Mouse (Mus musculus): ENCODE data around the gene Osmr.
A peak's percentile ranks its signal among the peaks of the same experiment; 100 is the strongest.
"Not testable (repeated sequence)": the region's sequence is repeated elsewhere in the genome, so short reads cannot be mapped to it uniquely, and the experiment has no call there.

Osmr gene

GRCm38 (mm10) chr15:6861617-6862016 is 13.2 kb downstream of the Osmr start:
- DNase-seq (ENCODE audit: low read depth, low spot score): no peak

DNA sequence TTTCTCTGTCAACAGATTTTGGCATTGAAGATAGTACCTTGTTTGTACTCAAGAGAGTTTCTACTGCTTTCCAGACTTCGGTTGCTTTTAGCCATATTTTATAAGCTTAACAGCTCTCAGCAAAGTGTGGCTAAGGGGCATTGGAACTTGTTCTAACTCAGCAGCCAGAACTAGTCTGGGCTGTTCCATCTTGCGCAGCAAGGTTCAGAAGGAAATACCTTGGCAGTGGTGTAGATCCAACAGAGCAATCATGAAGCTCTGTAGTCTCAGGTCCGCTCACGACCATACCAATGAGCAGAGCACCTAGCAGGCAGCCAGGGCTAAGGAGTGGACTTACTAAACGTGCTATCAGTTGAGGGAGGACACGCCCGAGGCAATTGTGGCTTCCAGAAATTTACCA is 15.0 kb downstream of the Osmr start:
- no peak for DNase-seq (ENCODE audit: low read depth, low spot score)

DNA sequence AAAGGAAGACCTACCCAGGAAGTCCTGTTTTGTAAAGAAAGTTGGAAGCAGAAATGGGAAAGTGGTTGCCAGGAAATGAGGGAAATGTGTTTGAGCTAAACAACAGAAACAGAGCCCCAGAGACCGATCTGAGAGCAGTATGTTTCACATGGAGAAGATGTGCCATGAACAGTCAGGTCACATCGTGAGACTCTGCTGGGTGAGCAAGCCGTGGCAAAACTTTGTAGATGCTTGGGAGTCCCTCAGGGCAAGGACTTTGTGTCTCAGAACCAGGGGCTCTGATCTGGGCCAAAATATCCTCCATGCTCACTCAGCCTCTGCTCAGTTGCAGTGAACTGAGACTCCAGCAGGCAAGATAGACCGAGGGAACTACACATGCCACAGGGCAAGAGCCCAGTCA is 15.9 kb downstream of the Osmr start:
- no peak for DNase-seq (ENCODE audit: low read depth, low spot score)

DNA sequence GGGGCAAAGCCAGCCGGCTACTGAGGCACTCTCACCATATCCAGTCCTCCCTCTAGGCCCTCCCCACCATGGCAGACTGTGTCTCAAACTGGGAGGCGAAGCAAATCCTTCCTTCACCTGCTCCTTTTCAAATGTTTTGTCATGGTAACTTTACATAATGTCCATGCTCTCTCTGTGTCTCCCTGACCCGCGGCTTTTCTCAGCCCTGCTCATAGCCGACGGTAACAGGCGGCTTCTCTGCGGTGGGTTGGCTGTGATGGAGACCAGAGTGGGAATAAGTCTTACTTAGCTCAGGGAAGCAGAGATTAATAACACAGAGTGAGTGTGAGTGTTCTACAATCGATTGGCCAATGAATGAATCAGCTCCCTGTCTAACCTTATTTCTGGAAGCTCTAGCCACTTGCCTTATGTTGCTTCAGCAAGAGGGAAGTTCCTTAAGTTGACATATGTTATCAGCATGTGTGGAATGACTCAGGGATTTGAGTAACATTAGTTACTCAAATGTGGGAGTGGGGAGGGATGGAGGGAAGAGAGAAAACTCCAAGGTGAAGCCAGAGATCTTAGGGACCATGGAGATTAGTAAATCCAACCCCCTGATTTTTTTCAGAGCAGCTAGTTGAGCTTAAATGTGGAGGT is 17.4 kb downstream of the Osmr start:
- no peak for DNase-seq (ENCODE audit: low read depth, low spot score)

GRCm38 (mm10) chr15:6849851-6850250 is 24.9 kb downstream of the Osmr start:
- DNase-seq (ENCODE audit: low read depth, low spot score): no peak

DNA sequence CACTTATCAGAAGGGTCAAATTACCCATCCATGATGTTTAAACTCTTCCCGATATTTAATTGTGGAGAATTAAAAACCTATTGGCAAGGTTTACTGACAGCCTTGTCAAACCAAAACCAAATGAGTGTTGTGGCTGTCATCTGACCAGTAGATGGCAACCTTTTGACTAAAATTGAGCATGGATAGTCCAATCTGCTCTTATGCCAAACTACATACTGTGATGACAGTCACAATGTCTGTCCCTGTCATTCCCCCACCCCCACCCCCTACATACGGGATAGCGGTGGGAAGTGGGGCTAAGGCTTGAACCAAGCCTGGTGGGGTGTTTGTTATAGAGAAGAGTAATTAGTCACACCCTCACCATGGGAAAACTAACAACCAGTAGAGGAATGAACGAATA is 34.6 kb downstream of the Osmr start:
- peak; percentile 6 for DNase-seq (ENCODE audit: low read depth, low spot score)

- DNase-seq (ENCODE audit: low read depth, low spot score): no peak
These were observed 59.0 kb downstream of the Osmr start for GRCm38 (mm10) chr15:6815807-6816206.

GRCm38 (mm10) chr15:6801212-6801611 is 73.6 kb downstream of the Osmr start:
- not testable (repeated sequence) for DNase-seq (ENCODE audit: low read depth, low spot score)

- DNase-seq (ENCODE audit: low read depth, low spot score): no peak
These were observed 81.9 kb downstream of the Osmr start for GRCm38 (mm10) chr15:6792846-6793245.

DNA sequence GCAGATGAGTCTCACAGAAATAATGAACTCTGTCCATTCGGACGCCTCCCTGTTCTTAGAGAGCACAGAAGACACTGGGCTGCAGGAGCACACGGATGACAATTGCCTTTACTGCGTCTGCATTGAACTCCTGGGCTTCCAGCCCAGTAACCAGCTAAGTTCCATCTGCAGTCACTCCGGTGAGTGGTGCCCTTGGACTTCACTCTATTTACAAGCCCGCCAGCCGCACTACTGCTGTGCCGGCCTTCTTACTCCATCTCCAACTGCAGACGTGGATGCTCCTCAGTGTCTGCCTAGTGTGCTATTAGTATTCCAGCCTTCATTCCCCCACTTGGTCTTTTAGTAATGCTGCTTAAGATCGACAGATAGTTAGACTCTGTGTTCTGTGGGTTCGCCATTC is 83.1 kb downstream of the Osmr start:
- no peak for DNase-seq (ENCODE audit: low read depth, low spot score)

- no peak for DNase-seq (ENCODE audit: low read depth, low spot score)
These were observed 84.8 kb downstream of the Osmr start for GRCm38 (mm10) chr15:6790011-6790410.

DNA sequence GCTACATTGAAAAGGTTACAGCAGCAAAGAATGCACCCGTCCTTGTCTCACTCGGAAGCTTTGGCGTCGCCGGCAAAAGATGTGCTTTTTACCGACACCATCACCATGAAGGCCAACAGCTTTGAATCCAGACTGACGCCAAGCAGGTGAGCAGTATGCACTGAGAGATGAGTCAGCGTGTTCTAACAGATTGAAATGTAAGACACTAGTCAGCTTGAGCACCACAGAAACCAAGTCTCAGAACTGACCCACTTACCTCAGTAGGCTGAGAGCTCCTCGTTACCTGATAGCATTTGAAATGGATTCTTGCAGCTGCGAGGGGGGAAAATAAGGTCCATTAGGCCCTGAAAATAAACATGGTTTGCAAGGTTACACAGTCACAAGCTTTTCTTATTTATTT is 87.5 kb downstream of the Osmr start:
- no peak for DNase-seq (ENCODE audit: low read depth, low spot score)

GRCm38 (mm10) chr15:6786212-6786611 is 88.6 kb downstream of the Osmr start:
- DNase-seq (ENCODE audit: low read depth, low spot score): no peak

DNA sequence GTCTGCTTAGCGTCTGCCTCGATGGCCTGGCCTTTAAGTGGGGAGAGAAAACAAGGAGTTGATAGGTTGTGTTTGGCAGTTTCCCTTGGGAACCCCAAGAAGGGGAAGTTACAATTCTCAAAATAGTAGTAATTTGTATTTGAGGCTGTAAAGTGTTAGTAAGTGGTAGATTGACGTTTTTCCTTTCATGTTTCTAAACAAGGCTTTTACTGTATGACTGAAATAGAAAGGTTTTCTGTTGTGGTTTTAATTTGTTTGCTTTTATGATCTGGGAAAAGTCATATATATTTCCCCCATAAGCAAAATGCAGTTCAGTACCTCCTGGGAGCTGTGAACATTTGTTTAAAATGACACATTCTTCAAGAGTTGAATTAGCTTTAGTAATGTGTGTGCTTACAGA is 102.5 kb downstream of the Osmr start:
- DNase-seq (ENCODE audit: low read depth, low spot score): no peak

Data from mesoderm, embryonic 11.5 days (tissue).